12 mouse cellular contexts compared by ENCODE assay signal in the genomic region with DNA sequence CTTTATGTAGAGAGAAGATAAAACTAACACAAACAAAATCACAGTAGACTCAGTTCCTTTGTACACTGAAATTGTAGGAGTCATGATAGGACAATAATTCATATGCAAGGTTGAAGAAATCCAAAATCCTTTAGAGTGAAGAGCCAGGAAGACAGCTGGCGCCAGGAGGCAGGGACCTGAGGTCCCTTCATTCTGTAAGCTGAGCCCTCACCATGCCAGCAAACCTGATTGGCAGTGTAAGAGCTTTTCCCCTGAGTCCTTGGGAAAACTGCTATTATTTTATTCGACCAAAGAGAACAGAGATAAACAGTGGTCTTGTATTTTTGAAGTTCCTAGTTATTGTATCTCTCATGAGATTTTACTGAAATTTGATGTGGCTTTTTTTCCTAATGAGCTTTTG.
"Had no signal": no experiment of that assay in that cellular context is flagged by ENCODE, and none has a peak within 500 bp of the region (broad histone marks: within the 10 kb centered on the region; RNA-seq: fewer than 3 reads in every experiment).

No protein-coding gene starts in this region.

- DNase-seq: kidney, postnatal 10 days; kidney, postnatal 36 days; layer of hippocampus, postnatal 36 days; liver; lung, adult 18-20 months; lung, postnatal 10 days; lung, postnatal 4 days; midbrain, embryonic 14.5 days; right cerebral cortex, postnatal 4 days; thymus, adult 2 months; thymus, postnatal 14 days; thymus, postnatal 4 days had no signal
